Mouse (Mus musculus) small intestine, adult 2 months (tissue): ENCODE measurements around the gene Tbx6.

Experiments used
- CTCF ChIP-seq: fragments of 200-500 bp; IDR thresholded peaks from 2 replicates; pipeline ENCODE4 v1.5.1; 2012; ENCODE audit warnings: low read depth, mild to moderate bottlenecking, control low read depth, inconsistent platforms, low read length, moderate library complexity, mixed read lengths; ENCODE audit not compliant: insufficient replicate concordance, insufficient read length; ENCODE audit errors: extremely low read depth
- POLR2A ChIP-seq: fragments of 200-500 bp; IDR thresholded peaks from 2 replicates; pipeline ENCODE4 v1.6.1; 2012; ENCODE audit warnings: low read depth, mild to moderate bottlenecking, control low read depth, inconsistent platforms, low read length, moderate library complexity

GRCm38 (mm10) chr7:126766201-126766600 lies 15.1 kb upstream of the Tbx6 start, which contains the start of gene Gdpd3:
- TF ChIP-seq POLR2A (no peak), CTCF (no peak)
